Mouse (Mus musculus): ENCODE data around the gene Pip5kl1. TPM values are rescaled to one million over a fixed set of nuclear protein-coding genes. Genes with fewer than 3 reads are reported as not detected.
A peak's percentile ranks its signal among the peaks of the same experiment; 100 is the strongest.

The Pip5kl1 gene
- polyA plus RNA-seq, 1 experiment from 2014 or later = not detected

DNA sequence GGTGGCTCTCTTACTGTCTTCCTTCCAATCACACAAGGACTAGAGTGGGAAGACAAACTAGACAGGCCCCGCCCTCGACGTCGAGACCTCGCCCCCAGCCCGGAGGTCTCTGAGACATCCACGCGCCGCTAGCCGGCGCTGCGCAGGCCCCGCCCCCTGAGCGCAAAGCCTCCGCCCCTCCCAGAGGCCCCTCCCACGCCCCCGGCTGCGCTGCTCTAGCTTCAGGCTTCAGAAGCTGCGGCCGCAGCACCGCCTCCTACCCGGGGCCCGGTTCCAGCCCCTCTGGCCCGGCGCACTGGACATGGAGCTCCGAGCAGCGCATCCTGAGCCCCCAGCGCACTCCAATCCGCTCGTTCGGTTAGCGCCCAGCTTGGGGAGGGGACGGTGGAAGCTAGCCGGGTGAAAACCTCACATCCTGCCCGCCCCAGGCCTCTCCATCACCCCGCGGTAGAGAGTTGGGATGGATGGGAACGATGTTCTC, 12.3 kb downstream of the Pip5kl1 start, which contains the start of gene St6galnac4:
Gene St6galnac4 (plus strand): TSS at position 225 of the 481 bp plus-strand sequence.
- Histone ChIP-seq H3K4me1 (replicated peaks) (peaks cover 51% of the 10 kb centered on the region), H3K4me3 (replicated peaks) (peak within 1 kb of the TSS; percentile 64), H3K27me3 (peaks cover 12% of the 10 kb centered on the region), H3K4me2 (peak within 1 kb of the TSS; percentile 89), H3K36me3 (replicated peaks) (no peaks in the 10 kb centered on the region), H3K9me3 (replicated peaks) (no peaks in the 10 kb centered on the region), H3K9ac (peak within 1 kb of the TSS; percentile 65), H3K27ac (replicated peaks) (peak within 1 kb of the TSS; percentile 54)
- peak; percentile 79 for ATAC-seq (ENCODE audit: insufficient read depth)
- WGBS (ENCODE audit: insufficient replicate concordance) = under 1% methylated on average over 37 of the region's 38 CpGs

DNA sequence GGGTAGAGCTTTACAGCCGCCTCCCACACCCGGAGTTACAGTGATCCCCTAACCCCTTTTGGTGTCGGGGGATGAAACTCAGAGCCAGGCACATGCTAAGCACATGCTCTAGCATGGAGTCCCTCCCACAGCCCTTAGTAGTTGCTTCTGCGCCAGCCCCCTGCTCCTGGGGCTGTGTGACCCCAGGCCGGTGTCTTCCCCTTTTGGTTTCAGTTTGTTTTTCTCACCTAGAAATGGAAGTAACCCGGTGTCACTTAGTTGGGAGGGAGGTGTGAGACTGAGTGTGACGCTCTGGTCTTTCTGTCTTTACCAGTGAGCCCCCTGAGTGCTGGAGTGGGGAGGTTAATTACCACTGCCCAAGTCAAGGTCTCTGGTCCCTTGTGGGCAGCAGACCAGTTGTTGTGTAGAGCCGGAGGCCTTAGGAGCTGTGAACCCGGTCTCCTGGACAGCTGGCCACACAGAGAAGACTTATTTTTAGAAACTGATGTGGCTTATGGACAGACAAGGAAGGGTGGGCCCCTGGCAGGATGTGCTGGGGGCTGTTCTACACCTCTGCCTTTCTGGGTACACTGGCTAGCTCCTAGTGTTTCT, 13.2 kb downstream of the Pip5kl1 start:
- H3K36me3 ChIP-seq (replicated peaks) = no peaks in the 10 kb centered on the region
- peak overlapping the region; percentile 65 for H3K9ac ChIP-seq
- peaks cover 10% of the 10 kb centered on the region for H3K27me3 ChIP-seq
- peak overlapping the region; percentile 89 for H3K4me2 ChIP-seq
- peak overlapping the region; percentile 64 for H3K4me3 ChIP-seq (replicated peaks)
- ATAC-seq (ENCODE audit: insufficient read depth) = no peak
- peak overlapping the region; percentile 54 for H3K27ac ChIP-seq (replicated peaks)
- no peaks in the 10 kb centered on the region for H3K9me3 ChIP-seq (replicated peaks)
- WGBS (ENCODE audit: insufficient replicate concordance) = 8% methylated on average over 9 of the region's 9 CpGs
- H3K4me1 ChIP-seq (replicated peaks) = peaks cover 49% of the 10 kb centered on the region

- ATAC-seq (ENCODE audit: insufficient read depth) = no peak
- no peak overlapping the region for H3K27ac ChIP-seq (replicated peaks)
- no peaks in the 10 kb centered on the region for H3K36me3 ChIP-seq (replicated peaks)
- no peak overlapping the region for H3K4me3 ChIP-seq (replicated peaks)
- H3K4me1 ChIP-seq (replicated peaks) = peaks cover 34% of the 10 kb centered on the region
- WGBS (ENCODE audit: insufficient replicate concordance) = 75% methylated on average over 11 of the region's 11 CpGs
- no peak overlapping the region for H3K4me2 ChIP-seq
- H3K9ac ChIP-seq = no peak overlapping the region
- H3K27me3 ChIP-seq = 0 out of 2 replicates have a peak, but pooled peaks cover 5% of the 10 kb centered on the region
- no peaks in the 10 kb centered on the region for H3K9me3 ChIP-seq (replicated peaks)
Observed at GRCm38 (mm10) chr2:32589213-32589795, 14.7 kb downstream of the Pip5kl1 start.

GRCm38 (mm10) chr2:32590224-32590623, 15.6 kb downstream of the Pip5kl1 start:
- whole genome bisulfite sequencing (ENCODE audit: insufficient replicate concordance) = 76% methylated on average over 10 of the region's 10 CpGs

DNA sequence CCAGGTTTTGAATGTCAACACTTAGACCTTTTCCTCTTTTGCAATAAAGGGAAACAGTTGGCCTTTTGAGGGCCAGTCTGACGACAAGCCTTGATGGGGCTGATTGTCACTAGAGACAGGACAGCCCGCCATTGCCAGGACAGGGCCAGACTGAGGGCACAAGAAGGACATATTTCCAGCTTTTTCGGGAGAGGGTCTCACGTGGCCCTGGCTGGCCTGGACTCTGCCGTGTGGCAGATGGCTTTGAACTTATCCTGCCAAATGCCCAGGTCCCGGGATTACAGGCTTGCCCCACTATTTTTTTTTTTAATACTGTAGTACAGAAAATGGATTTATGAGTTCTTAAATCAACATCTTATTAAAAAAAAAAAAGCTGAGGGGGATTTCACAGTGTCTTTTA, 16.7 kb downstream of the Pip5kl1 start:
- WGBS (ENCODE audit: insufficient replicate concordance) = 76% methylated on average over 6 of the region's 6 CpGs
- ATAC-seq (ENCODE audit: insufficient read depth) = no peak
- H3K4me1 ChIP-seq (replicated peaks) = peaks cover 32% of the 10 kb centered on the region
- H3K4me3 ChIP-seq (replicated peaks) = no peak overlapping the region
- H3K9ac ChIP-seq = no peak overlapping the region
- H3K27me3 ChIP-seq = no peaks in the 10 kb centered on the region
- no peaks in the 10 kb centered on the region for H3K36me3 ChIP-seq (replicated peaks)
- H3K4me2 ChIP-seq = no peak overlapping the region
- no peak overlapping the region for H3K27ac ChIP-seq (replicated peaks)
- no peaks in the 10 kb centered on the region for H3K9me3 ChIP-seq (replicated peaks)

More at GRCm38 (mm10) chr2:32590224-32590623, 15.6 kb downstream of the Pip5kl1 start:
- Histone ChIP-seq H3K4me3 (replicated peaks) (no peak overlapping the region), H3K4me1 (replicated peaks) (peaks cover 33% of the 10 kb centered on the region), H3K27me3 (0 out of 2 replicates have a peak, but pooled peaks cover under 1% of the 10 kb centered on the region), H3K36me3 (replicated peaks) (no peaks in the 10 kb centered on the region), H3K9ac (no peak overlapping the region), H3K4me2 (no peak overlapping the region), H3K9me3 (replicated peaks) (no peaks in the 10 kb centered on the region), H3K27ac (replicated peaks) (no peak overlapping the region)
- no peak for ATAC-seq (ENCODE audit: insufficient read depth)

DNA sequence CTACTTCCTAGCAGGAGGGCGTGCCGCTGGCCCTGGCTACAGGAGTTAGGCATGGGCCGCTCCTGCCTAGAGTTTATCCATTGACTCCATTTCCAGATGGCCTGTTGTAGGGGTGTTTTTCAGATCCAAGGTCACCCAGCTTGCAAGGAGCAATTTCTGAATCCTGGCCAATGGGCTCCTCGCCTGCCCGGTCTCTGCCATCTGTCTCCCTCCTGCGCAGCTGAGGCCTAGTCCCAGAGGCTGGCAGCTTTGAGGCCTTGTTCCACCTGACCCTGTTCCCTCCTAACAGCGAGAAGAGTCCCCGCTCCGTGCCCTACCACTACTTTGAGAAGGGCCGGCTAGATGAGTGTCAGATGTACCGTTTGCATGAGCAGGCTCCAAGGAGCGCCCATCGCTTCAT, 22.1 kb downstream of the Pip5kl1 start:
- Histone ChIP-seq H3K27ac (replicated peaks) (no peak overlapping the region), H3K9ac (no peak overlapping the region), H3K4me3 (replicated peaks) (no peak overlapping the region), H3K4me1 (replicated peaks) (peaks cover 7% of the 10 kb centered on the region), H3K4me2 (no peak overlapping the region), H3K27me3 (no peaks in the 10 kb centered on the region), H3K9me3 (replicated peaks) (no peaks in the 10 kb centered on the region), H3K36me3 (replicated peaks) (peaks cover 3% of the 10 kb centered on the region; the same call in 1 of the 2 replicates)
- ATAC-seq (ENCODE audit: insufficient read depth) = no peak
- WGBS (ENCODE audit: insufficient replicate concordance) = 84% methylated on average over 13 of the region's 13 CpGs

- H3K9ac ChIP-seq = no peak overlapping the region
- H3K4me1 ChIP-seq (replicated peaks) = peaks cover 12% of the 10 kb centered on the region
- WGBS (ENCODE audit: insufficient replicate concordance) = 74% methylated on average over 5 of the region's 5 CpGs
- no peaks in the 10 kb centered on the region for H3K9me3 ChIP-seq (replicated peaks)
- H3K27me3 ChIP-seq = no peaks in the 10 kb centered on the region
- peaks cover 3% of the 10 kb centered on the region; the same call in 1 of the 2 replicates for H3K36me3 ChIP-seq (replicated peaks)
- no peak overlapping the region for H3K4me3 ChIP-seq (replicated peaks)
- no peak overlapping the region for H3K27ac ChIP-seq (replicated peaks)
- no peak overlapping the region for H3K4me2 ChIP-seq
- no peak for ATAC-seq (ENCODE audit: insufficient read depth)
Observed at GRCm38 (mm10) chr2:32597248-32597647, 22.7 kb downstream of the Pip5kl1 start.

- Histone ChIP-seq H3K27ac (replicated peaks) (no peak overlapping the region), H3K4me2 (no peak overlapping the region), H3K36me3 (replicated peaks) (peaks cover 3% of the 10 kb centered on the region; the same call in 1 of the 2 replicates), H3K4me3 (replicated peaks) (no peak overlapping the region), H3K4me1 (replicated peaks) (peaks cover 17% of the 10 kb centered on the region), H3K27me3 (no peaks in the 10 kb centered on the region), H3K9me3 (replicated peaks) (no peaks in the 10 kb centered on the region), H3K9ac (no peak overlapping the region)
- WGBS (ENCODE audit: insufficient replicate concordance) = 84% methylated on average over 5 of the region's 5 CpGs
- no peak for ATAC-seq (ENCODE audit: insufficient read depth)
Observed at GRCm38 (mm10) chr2:32597699-32598098, 23.1 kb downstream of the Pip5kl1 start.

DNA sequence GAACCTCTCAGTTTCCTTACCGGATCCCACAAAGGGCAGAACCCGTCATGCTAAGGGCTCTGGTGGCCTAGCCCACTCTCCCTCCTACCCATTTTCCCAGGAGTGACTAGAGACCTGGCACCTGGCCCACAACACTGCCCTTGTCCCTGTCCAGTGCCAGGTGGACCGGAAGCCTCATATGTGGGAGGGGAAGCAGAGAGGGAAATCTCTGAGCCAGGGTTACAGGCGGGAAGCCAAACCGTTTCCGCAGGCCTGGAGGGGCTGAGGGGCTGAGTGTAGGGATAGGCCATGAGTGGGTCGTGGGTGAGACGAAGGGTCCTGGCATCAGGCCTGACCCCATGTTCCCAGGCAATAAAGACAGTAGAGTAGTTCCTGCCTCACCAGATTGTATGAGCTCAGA, 23.9 kb downstream of the Pip5kl1 start:
- Histone ChIP-seq H3K4me1 (replicated peaks) (peaks cover 17% of the 10 kb centered on the region), H3K9ac (no peak overlapping the region), H3K36me3 (replicated peaks) (peaks cover 3% of the 10 kb centered on the region; the same call in 1 of the 2 replicates), H3K9me3 (replicated peaks) (no peaks in the 10 kb centered on the region), H3K27ac (replicated peaks) (no peak overlapping the region), H3K4me2 (no peak overlapping the region), H3K27me3 (no peaks in the 10 kb centered on the region), H3K4me3 (replicated peaks) (no peak overlapping the region)
- 68% methylated on average over 8 of the region's 8 CpGs for WGBS (ENCODE audit: insufficient replicate concordance)
- ATAC-seq (ENCODE audit: insufficient read depth) = no peak

GRCm38 (mm10) chr2:32599409-32599808, 24.8 kb downstream of the Pip5kl1 start, which contains the start of gene St6galnac6:
St6galnac6 (plus strand) TSS chr2:32599709.
- Histone ChIP-seq H3K9ac (no peak within 1 kb of the TSS), H3K4me3 (replicated peaks) (no peak within 1 kb of the TSS), H3K27me3 (no peaks in the 10 kb centered on the region), H3K27ac (replicated peaks) (no peak within 1 kb of the TSS), H3K4me1 (replicated peaks) (peaks cover 21% of the 10 kb centered on the region), H3K9me3 (replicated peaks) (no peaks in the 10 kb centered on the region), H3K4me2 (no peak within 1 kb of the TSS), H3K36me3 (replicated peaks) (peaks cover 3% of the 10 kb centered on the region; the same call in 1 of the 2 replicates)
- 76% methylated on average over 3 of the region's 3 CpGs for WGBS (ENCODE audit: insufficient replicate concordance)
- ATAC-seq (ENCODE audit: insufficient read depth) = no peak

- Histone ChIP-seq H3K4me3 (replicated peaks) (no peak overlapping the region), H3K4me1 (replicated peaks) (peaks cover 37% of the 10 kb centered on the region), H3K4me2 (peak overlapping the region; percentile 73), H3K9me3 (replicated peaks) (no peaks in the 10 kb centered on the region), H3K9ac (no peak overlapping the region), H3K27ac (replicated peaks) (no peak overlapping the region; the same call in 1 of the 2 replicates), H3K36me3 (replicated peaks) (peaks cover 3% of the 10 kb centered on the region; the same call in 1 of the 2 replicates), H3K27me3 (no peaks in the 10 kb centered on the region)
- 35% methylated on average over 8 of the region's 8 CpGs for WGBS (ENCODE audit: insufficient replicate concordance)
- ATAC-seq (ENCODE audit: insufficient read depth) = peak; percentile 67
Observed at GRCm38 (mm10) chr2:32601417-32602065, 26.9 kb downstream of the Pip5kl1 start.
